27 mouse cellular contexts compared by ENCODE assay signal in the genomic region with DNA sequence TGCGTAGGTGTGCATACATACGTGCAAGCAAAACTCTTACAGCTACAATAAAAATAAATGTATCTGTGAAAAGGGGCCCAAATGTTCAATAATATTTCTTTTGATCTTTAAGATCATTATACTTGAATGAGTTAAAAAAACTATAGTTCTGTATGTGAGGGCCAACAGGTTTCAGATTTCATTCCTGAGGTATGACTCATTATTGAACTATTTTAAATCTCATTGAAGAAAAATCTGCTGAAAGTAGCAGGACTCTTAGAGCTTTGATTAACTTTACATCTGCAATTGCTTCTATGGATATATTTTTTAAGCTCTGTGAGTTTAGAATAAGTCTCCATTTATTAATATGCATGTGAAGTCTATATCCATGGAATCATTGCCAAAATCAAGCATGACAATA.
"Had no signal": no experiment of that assay in that cellular context is flagged by ENCODE, and none has a peak within 500 bp of the region (broad histone marks: within the 10 kb centered on the region; RNA-seq: fewer than 3 reads in every experiment).

No protein-coding gene starts in this region.

- H3K9me3 ChIP-seq: embryonic facial prominence, embryonic 10.5 days; embryonic facial prominence, embryonic 12.5 days; embryonic facial prominence, embryonic 13.5 days; embryonic facial prominence, embryonic 15.5 days; forebrain, embryonic 10.5 days; forebrain, embryonic 12.5 days; forebrain, embryonic 13.5 days; forebrain, embryonic 15.5 days; heart, embryonic 10.5 days had no signal

- H3K4me2 ChIP-seq: embryonic facial prominence, embryonic 12.5 days; embryonic facial prominence, embryonic 13.5 days; embryonic facial prominence, embryonic 15.5 days; forebrain, embryonic 12.5 days; forebrain, embryonic 13.5 days; forebrain, embryonic 15.5 days had no signal

- H3K4me3 ChIP-seq: embryonic facial prominence, embryonic 10.5 days; embryonic facial prominence, embryonic 12.5 days; embryonic facial prominence, embryonic 13.5 days; embryonic facial prominence, embryonic 15.5 days; erythroblast, embryonic 14.5 days; forebrain, embryonic 10.5 days; forebrain, embryonic 12.5 days; forebrain, embryonic 13.5 days; forebrain, embryonic 15.5 days; gastrocnemius, adult 2 months; heart, adult 2 months; heart, embryonic 10.5 days had no signal

- H3K27ac ChIP-seq: embryonic facial prominence, embryonic 10.5 days; embryonic facial prominence, embryonic 12.5 days; embryonic facial prominence, embryonic 13.5 days; embryonic facial prominence, embryonic 15.5 days; forebrain, embryonic 10.5 days; forebrain, embryonic 12.5 days; forebrain, embryonic 13.5 days; forebrain, embryonic 15.5 days; gastrocnemius, adult 2 months; heart, adult 2 months; heart, embryonic 10.5 days had no signal

- ATAC-seq: forebrain, embryonic 13.5 days; forebrain, embryonic 14.5 days; forebrain, embryonic 15.5 days; forebrain, embryonic 16.5 days; forebrain, postnatal 0 days had no signal

- DNase-seq: cerebellum, adult 9-11 months; cerebellum, postnatal 10 days; cerebellum, postnatal 14 days; cerebellum, postnatal 25 days; cerebellum, postnatal 36 days; embryo, embryonic 11 days; forebrain, postnatal 0 days; gastrocnemius, adult 2 months; gastrocnemius, postnatal 10 days; gastrocnemius, postnatal 14 days; gastrocnemius, postnatal 25 days; gastrocnemius, postnatal 36 days; heart, adult 11 months; heart, adult 18-20 months; heart, adult 2 months had no signal

- H3K9ac ChIP-seq: embryonic facial prominence, embryonic 12.5 days; embryonic facial prominence, embryonic 13.5 days; embryonic facial prominence, embryonic 15.5 days; forebrain, embryonic 12.5 days; forebrain, embryonic 13.5 days; forebrain, embryonic 15.5 days; forebrain, postnatal 0 days had no signal

- H3K4me1 ChIP-seq: embryonic facial prominence, embryonic 10.5 days; embryonic facial prominence, embryonic 12.5 days; embryonic facial prominence, embryonic 13.5 days; embryonic facial prominence, embryonic 15.5 days; forebrain, embryonic 10.5 days; forebrain, embryonic 12.5 days; forebrain, embryonic 13.5 days; forebrain, embryonic 15.5 days; heart, embryonic 10.5 days had no signal

- H3K27me3 ChIP-seq: embryonic facial prominence, embryonic 12.5 days; embryonic facial prominence, embryonic 13.5 days; embryonic facial prominence, embryonic 15.5 days; forebrain, embryonic 12.5 days; forebrain, embryonic 13.5 days; forebrain, embryonic 15.5 days had no signal

- H3K36me3 ChIP-seq: embryonic facial prominence, embryonic 10.5 days; embryonic facial prominence, embryonic 12.5 days; embryonic facial prominence, embryonic 13.5 days; embryonic facial prominence, embryonic 15.5 days; forebrain, embryonic 10.5 days; forebrain, embryonic 12.5 days; forebrain, embryonic 15.5 days; heart, embryonic 10.5 days had no signal
